Mouse (Mus musculus): ENCODE results near the gene Ctdspl2. TPM values are rescaled to one million over a fixed set of nuclear protein-coding genes. Genes with fewer than 3 reads are reported as not detected.

The Ctdspl2 gene
- polyA plus RNA-seq (2014; fragmentation: Illumina TruSeq; extraction: RNeasy Lipid Tissue Mini Kit (QIAGEN cat#74804); ENCODE audit: low read depth, low replicate concordance) = 12.1 TPM

DNA sequence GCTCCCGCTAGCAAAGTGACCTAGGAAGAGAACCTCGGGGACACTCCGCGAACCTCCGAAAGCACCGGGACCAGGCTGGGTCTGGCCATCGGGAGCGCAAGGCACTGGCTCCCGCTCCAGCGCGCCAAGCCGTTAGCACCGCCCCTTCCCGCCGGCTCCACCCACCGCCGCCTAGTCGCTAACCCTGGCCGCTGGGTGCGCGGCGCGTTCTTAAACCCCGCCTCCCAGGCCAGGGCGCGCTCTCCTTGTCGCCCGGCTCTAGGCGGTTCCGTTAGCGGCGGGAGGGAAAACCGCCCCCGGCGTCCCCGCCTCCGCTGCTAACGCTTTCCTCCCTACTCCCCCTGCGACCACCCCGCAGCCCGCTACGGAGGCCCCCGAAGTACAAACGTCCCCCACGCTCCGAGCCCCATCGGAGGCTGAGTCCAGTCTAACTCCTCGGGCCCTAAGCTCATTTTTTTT lies at the start of gene Ctdspl2, which contains the start of gene Mageb3:
Gene Ctdspl2, plus strand, starts transcription at position 237 of the 459 bp plus-strand sequence.
Gene Mageb3, minus strand, starts transcription at position 328 of the 459 bp plus-strand sequence.

GRCm38 (mm10) chr2:122027862-122028755 lies 72.3 kb downstream of the Ctdspl2 start, which contains the start of gene Eif3j1:
Eif3j1 (plus strand) TSS chr2:122028546.

Other genes with a start within 250 kb of the Ctdspl2 start
- 2.7 TPM for gene Frmd5, start 148.9 kb upstream of the Ctdspl2 start, polyA plus RNA-seq (2014; fragmentation: Illumina TruSeq; extraction: RNeasy Lipid Tissue Mini Kit (QIAGEN cat#74804); ENCODE audit: low read depth, low replicate concordance)
- gene Casc4, start 89.0 kb upstream of the Ctdspl2 start, polyA plus RNA-seq (2014; fragmentation: Illumina TruSeq; extraction: RNeasy Lipid Tissue Mini Kit (QIAGEN cat#74804); ENCODE audit: low read depth, low replicate concordance) = 28.9 TPM
- gene Mageb3, start 91 bp downstream of the Ctdspl2 start, polyA plus RNA-seq (2014; fragmentation: Illumina TruSeq; extraction: RNeasy Lipid Tissue Mini Kit (QIAGEN cat#74804); ENCODE audit: low read depth, low replicate concordance) = not detected
- gene Eif3j1, start 72.5 kb downstream of the Ctdspl2 start, polyA plus RNA-seq (2014; fragmentation: Illumina TruSeq; extraction: RNeasy Lipid Tissue Mini Kit (QIAGEN cat#74804); ENCODE audit: low read depth, low replicate concordance) = 16.7 TPM
- gene Spg11, start 162.4 kb downstream of the Ctdspl2 start, polyA plus RNA-seq (2014; fragmentation: Illumina TruSeq; extraction: RNeasy Lipid Tissue Mini Kit (QIAGEN cat#74804); ENCODE audit: low read depth, low replicate concordance) = 13.2 TPM
- 2,912 TPM for gene B2m, start 191.7 kb downstream of the Ctdspl2 start, polyA plus RNA-seq (2014; fragmentation: Illumina TruSeq; extraction: RNeasy Lipid Tissue Mini Kit (QIAGEN cat#74804); ENCODE audit: low read depth, low replicate concordance)
- gene Trim69, start 204.7 kb downstream of the Ctdspl2 start, polyA plus RNA-seq (2014; fragmentation: Illumina TruSeq; extraction: RNeasy Lipid Tissue Mini Kit (QIAGEN cat#74804); ENCODE audit: low read depth, low replicate concordance) = 2.5 TPM
- gene Patl2, start 230.2 kb downstream of the Ctdspl2 start, polyA plus RNA-seq (2014; fragmentation: Illumina TruSeq; extraction: RNeasy Lipid Tissue Mini Kit (QIAGEN cat#74804); ENCODE audit: low read depth, low replicate concordance) = 0.20 TPM
- gene Terb2, start 230.3 kb downstream of the Ctdspl2 start, polyA plus RNA-seq (2014; fragmentation: Illumina TruSeq; extraction: RNeasy Lipid Tissue Mini Kit (QIAGEN cat#74804); ENCODE audit: low read depth, low replicate concordance) = not detected

All from adipose tissue, adult 10 weeks (tissue).